Mouse (Mus musculus): ENCODE data around the gene Hcfc2. TPM values are rescaled to one million over a fixed set of nuclear protein-coding genes. Genes with fewer than 3 reads are reported as not detected.

The Hcfc2 gene
- polyA plus RNA-seq, 1 experiment from 2014 or later, result 37.3 TPM

GRCm38 (mm10) chr10:82742578-82742977 is 46.6 kb downstream of the Hcfc2 start:
- WGBS, result 81% methylated on average over 1 of the region's 1 CpGs
- Histone ChIP-seq H3K36me3 (peaks cover 60% of the 10 kb centered on the region), H3K4me3 (no peak overlapping the region), H3K4me1 (no peaks in the 10 kb centered on the region), H3K9me3 (no peaks in the 10 kb centered on the region), H3K27ac (no peak overlapping the region), H3K4me2 (no peak overlapping the region), H3K27me3 (no peaks in the 10 kb centered on the region), H3K9ac (no peak overlapping the region)
- ATAC-seq (ENCODE audit: borderline replicate concordance, extremely low read depth, low FRiP score, low TSS enrichment), result no peak

GRCm38 (mm10) chr10:82744296-82744695 is 48.3 kb downstream of the Hcfc2 start:
- ATAC-seq (ENCODE audit: borderline replicate concordance, extremely low read depth, low FRiP score, low TSS enrichment), result no peak
- Histone ChIP-seq H3K27me3 (no peaks in the 10 kb centered on the region), H3K36me3 (peaks cover 66% of the 10 kb centered on the region), H3K27ac (no peak overlapping the region), H3K4me1 (no peaks in the 10 kb centered on the region), H3K9me3 (no peaks in the 10 kb centered on the region), H3K4me2 (no peak overlapping the region), H3K4me3 (no peak overlapping the region), H3K9ac (no peak overlapping the region)
- 89% methylated on average over 6 of the region's 6 CpGs for WGBS

GRCm38 (mm10) chr10:82745301-82745700 is 49.3 kb downstream of the Hcfc2 start:
- H3K27me3 ChIP-seq, result no peaks in the 10 kb centered on the region
- H3K4me2 ChIP-seq, result no peak overlapping the region
- H3K4me1 ChIP-seq, result no peaks in the 10 kb centered on the region
- H3K9ac ChIP-seq, result no peak overlapping the region
- H3K9me3 ChIP-seq, result no peaks in the 10 kb centered on the region
- peaks cover 63% of the 10 kb centered on the region for H3K36me3 ChIP-seq
- WGBS, result 89% methylated on average over 5 of the region's 5 CpGs
- no peak overlapping the region for H3K4me3 ChIP-seq
- H3K27ac ChIP-seq, result no peak overlapping the region
- ATAC-seq (ENCODE audit: borderline replicate concordance, extremely low read depth, low FRiP score, low TSS enrichment), result no peak

GRCm38 (mm10) chr10:82746988-82747850 is 51.3 kb downstream of the Hcfc2 start:
- no peak overlapping the region for H3K4me2 ChIP-seq
- H3K27ac ChIP-seq, result no peak overlapping the region

GRCm38 (mm10) chr10:82750778-82751177 is 54.8 kb downstream of the Hcfc2 start:
- no peak for ATAC-seq (ENCODE audit: borderline replicate concordance, extremely low read depth, low FRiP score, low TSS enrichment)
- WGBS, result 89% methylated on average over 6 of the region's 6 CpGs
- Histone ChIP-seq H3K27me3 (no peaks in the 10 kb centered on the region), H3K4me2 (no peak overlapping the region), H3K9ac (no peak overlapping the region), H3K9me3 (no peaks in the 10 kb centered on the region), H3K36me3 (peaks cover 94% of the 10 kb centered on the region), H3K27ac (no peak overlapping the region), H3K4me3 (no peak overlapping the region), H3K4me1 (no peaks in the 10 kb centered on the region)

More at GRCm38 (mm10) chr10:82746988-82747850, 51.3 kb downstream of the Hcfc2 start:
- H3K4me3 ChIP-seq, result no peak overlapping the region
- no peak for ATAC-seq (ENCODE audit: borderline replicate concordance, extremely low read depth, low FRiP score, low TSS enrichment)
- no peaks in the 10 kb centered on the region for H3K9me3 ChIP-seq
- WGBS, result 84% methylated on average over 15 of the region's 15 CpGs
- H3K36me3 ChIP-seq, result peaks cover 78% of the 10 kb centered on the region
- H3K9ac ChIP-seq, result no peak overlapping the region
- no peaks in the 10 kb centered on the region for H3K4me1 ChIP-seq
- no peaks in the 10 kb centered on the region for H3K27me3 ChIP-seq

- 87% methylated on average over 3 of the region's 3 CpGs for WGBS
- no peaks in the 10 kb centered on the region for H3K9me3 ChIP-seq
- H3K9ac ChIP-seq, result no peak overlapping the region
- no peak for ATAC-seq (ENCODE audit: borderline replicate concordance, extremely low read depth, low FRiP score, low TSS enrichment)
- H3K27me3 ChIP-seq, result no peaks in the 10 kb centered on the region
- no peak overlapping the region for H3K4me3 ChIP-seq
- H3K36me3 ChIP-seq, result peaks cover 93% of the 10 kb centered on the region
- H3K4me2 ChIP-seq, result no peak overlapping the region
- no peak overlapping the region for H3K27ac ChIP-seq
- no peaks in the 10 kb centered on the region for H3K4me1 ChIP-seq
These were observed 57.0 kb downstream of the Hcfc2 start for GRCm38 (mm10) chr10:82752921-82753320.

GRCm38 (mm10) chr10:82754642-82755041 is 58.7 kb downstream of the Hcfc2 start:
- no peak for ATAC-seq (ENCODE audit: borderline replicate concordance, extremely low read depth, low FRiP score, low TSS enrichment)
- Histone ChIP-seq H3K4me1 (no peaks in the 10 kb centered on the region), H3K27me3 (no peaks in the 10 kb centered on the region), H3K4me3 (no peak overlapping the region), H3K27ac (no peak overlapping the region), H3K36me3 (peaks cover 92% of the 10 kb centered on the region), H3K9ac (no peak overlapping the region), H3K4me2 (no peak overlapping the region), H3K9me3 (no peaks in the 10 kb centered on the region)
- WGBS, result 83% methylated on average over 1 of the region's 1 CpGs

GRCm38 (mm10) chr10:82755213-82755890 is 59.4 kb downstream of the Hcfc2 start:
- H3K4me2 ChIP-seq, result no peak overlapping the region
- no peak overlapping the region for H3K27ac ChIP-seq
- 94% methylated on average over 11 of the region's 11 CpGs for WGBS
- no peak overlapping the region for H3K9ac ChIP-seq
- no peak for ATAC-seq (ENCODE audit: borderline replicate concordance, extremely low read depth, low FRiP score, low TSS enrichment)
- no peaks in the 10 kb centered on the region for H3K27me3 ChIP-seq
- H3K36me3 ChIP-seq, result peaks cover 97% of the 10 kb centered on the region
- H3K4me3 ChIP-seq, result no peak overlapping the region
- H3K4me1 ChIP-seq, result no peaks in the 10 kb centered on the region
- no peaks in the 10 kb centered on the region for H3K9me3 ChIP-seq

- Histone ChIP-seq H3K4me1 (peaks cover 10% of the 10 kb centered on the region), H3K4me3 (no peak overlapping the region), H3K27me3 (no peaks in the 10 kb centered on the region), H3K27ac (no peak overlapping the region), H3K9ac (no peak overlapping the region), H3K4me2 (no peak overlapping the region), H3K9me3 (no peaks in the 10 kb centered on the region), H3K36me3 (peaks cover 86% of the 10 kb centered on the region)
- ATAC-seq (ENCODE audit: borderline replicate concordance, extremely low read depth, low FRiP score, low TSS enrichment), result no peak
- 95% methylated on average over 9 of the region's 9 CpGs for whole genome bisulfite sequencing
These were observed 60.5 kb downstream of the Hcfc2 start for GRCm38 (mm10) chr10:82756466-82756865.

GRCm38 (mm10) chr10:82757341-82757740 is 61.4 kb downstream of the Hcfc2 start:
- Histone ChIP-seq H3K4me2 (no peak overlapping the region), H3K4me1 (peaks cover 15% of the 10 kb centered on the region), H3K36me3 (peaks cover 78% of the 10 kb centered on the region), H3K27me3 (no peaks in the 10 kb centered on the region), H3K9ac (no peak overlapping the region), H3K27ac (no peak overlapping the region), H3K9me3 (no peaks in the 10 kb centered on the region), H3K4me3 (no peak overlapping the region)
- no peak for ATAC-seq (ENCODE audit: borderline replicate concordance, extremely low read depth, low FRiP score, low TSS enrichment)
- WGBS, result 84% methylated on average over 9 of the region's 9 CpGs

GRCm38 (mm10) chr10:82758368-82758767 is 62.4 kb downstream of the Hcfc2 start:
- peaks cover 19% of the 10 kb centered on the region for H3K4me1 ChIP-seq
- no peak overlapping the region for H3K4me2 ChIP-seq
- H3K36me3 ChIP-seq, result peaks cover 67% of the 10 kb centered on the region
- WGBS, result 89% methylated on average over 6 of the region's 6 CpGs
- H3K9ac ChIP-seq, result no peak overlapping the region
- no peak for ATAC-seq (ENCODE audit: borderline replicate concordance, extremely low read depth, low FRiP score, low TSS enrichment)
- H3K4me3 ChIP-seq, result no peak overlapping the region
- H3K27ac ChIP-seq, result no peak overlapping the region
- no peaks in the 10 kb centered on the region for H3K9me3 ChIP-seq
- H3K27me3 ChIP-seq, result no peaks in the 10 kb centered on the region

GRCm38 (mm10) chr10:82758878-82759277 is 62.9 kb downstream of the Hcfc2 start:
- no peak overlapping the region for H3K27ac ChIP-seq
- no peak overlapping the region for H3K9ac ChIP-seq
- no peaks in the 10 kb centered on the region for H3K27me3 ChIP-seq
- peaks cover 19% of the 10 kb centered on the region for H3K4me1 ChIP-seq
- H3K36me3 ChIP-seq, result peaks cover 62% of the 10 kb centered on the region
- H3K4me3 ChIP-seq, result no peak overlapping the region
- 96% methylated on average over 3 of the region's 3 CpGs for WGBS
- H3K9me3 ChIP-seq, result no peaks in the 10 kb centered on the region
- no peak overlapping the region for H3K4me2 ChIP-seq
- ATAC-seq (ENCODE audit: borderline replicate concordance, extremely low read depth, low FRiP score, low TSS enrichment), result no peak
